Mouse (Mus musculus): ENCODE data around the gene Plekhh3. TPM values are rescaled to one million over a fixed set of nuclear protein-coding genes. Genes with fewer than 3 reads are reported as not detected.

Plekhh3 gene
- total RNA-seq, 1 experiment, result 3.4 TPM

GRCm38 (mm10) chr11:101134217-101134865 is 36.8 kb downstream of the Plekhh3 start:
- H3K4me3 ChIP-seq (ENCODE audit: insufficient read depth in 1 of 2, low read depth in 1 of 2, low read length in 2 of 2, poor library complexity in 1 of 2, severe bottlenecking in 1 of 2), result no peak overlapping the region
- no peak overlapping the region for H3K9ac ChIP-seq (ENCODE audit: insufficient read depth, low read depth, low read length, poor library complexity, severe bottlenecking)
- in situ Hi-C loops (cut with MboI; ENCODE audit: low sequenced_read_pairs in 2 of 2, unreplicated experiment in 2 of 2), result no loop called here
- H3K27ac ChIP-seq (ENCODE audit: insufficient read depth, low read depth, low read length, poor library complexity, severe bottlenecking), result no peak overlapping the region
- no peak for TF ChIP-seq ZC3H11A (IDR thresholded peaks at IDR 0.05; ENCODE audit: borderline replicate concordance, low read depth, low read length)
- no peak for TF ChIP-seq MAFK (IDR thresholded peaks at IDR 0.05; ENCODE audit: insufficient read depth, low read depth, low read length)
- TF ChIP-seq CHD2 (IDR thresholded peaks at IDR 0.05; ENCODE audit: low read depth, low read length), result no peak
- no peak for TF ChIP-seq HCFC1 (IDR thresholded peaks at IDR 0.05; ENCODE audit: borderline replicate concordance, insufficient read depth, low read length)
- no peaks in the 10 kb centered on the region for H3K36me3 ChIP-seq (ENCODE audit: control insufficient read depth, insufficient read depth, low read length, poor library complexity, severe bottlenecking)
- H3K9me3 ChIP-seq (ENCODE audit: control insufficient read depth, insufficient read depth, low read depth, low read length), result no peaks in the 10 kb centered on the region
- peaks cover 2 to 4% of the 10 kb centered on the region in 2 experiments; a peak in 1 of 4 replicates for H3K4me1 ChIP-seq (ENCODE audit: control insufficient read depth in 2 of 2, insufficient read depth in 2 of 2, low read length in 2 of 2, poor library complexity in 1 of 2)
- no peak for DNase-seq (ENCODE audit: low read depth, low spot score)

- no peak for DNase-seq (ENCODE audit: low read depth, low spot score)
- Histone ChIP-seq H3K4me3 (ENCODE audit: insufficient read depth in 1 of 2, low read depth in 1 of 2, low read length in 2 of 2, poor library complexity in 1 of 2, severe bottlenecking in 1 of 2) (no peak overlapping the region), H3K9ac (ENCODE audit: insufficient read depth, low read depth, low read length, poor library complexity, severe bottlenecking) (no peak overlapping the region), H3K9me3 (ENCODE audit: control insufficient read depth, insufficient read depth, low read depth, low read length) (no peaks in the 10 kb centered on the region), H3K27ac (ENCODE audit: insufficient read depth, low read depth, low read length, poor library complexity, severe bottlenecking) (no peak overlapping the region), H3K36me3 (ENCODE audit: control insufficient read depth, insufficient read depth, low read length, poor library complexity, severe bottlenecking) (no peaks in the 10 kb centered on the region), H3K4me1 (ENCODE audit: control insufficient read depth in 2 of 2, insufficient read depth in 2 of 2, low read length in 2 of 2, poor library complexity in 1 of 2) (peaks cover 0 to 2% of the 10 kb centered on the region in 2 experiments; a peak in 1 of 4 replicates)
- in situ Hi-C loops (cut with MboI; ENCODE audit: low sequenced_read_pairs in 2 of 2, unreplicated experiment in 2 of 2), result no loop called here
- TF ChIP-seq ZNF384 (IDR thresholded peaks at IDR 0.05; ENCODE audit: low read depth, low read length) (no peak), ZC3H11A (IDR thresholded peaks at IDR 0.05; ENCODE audit: borderline replicate concordance, low read depth, low read length) (no peak), CHD2 (IDR thresholded peaks at IDR 0.05; ENCODE audit: low read depth, low read length) (no peak), MAFK (IDR thresholded peaks at IDR 0.05; ENCODE audit: insufficient read depth, low read depth, low read length) (no peak), HCFC1 (IDR thresholded peaks at IDR 0.05; ENCODE audit: borderline replicate concordance, insufficient read depth, low read length) (no peak)
Observed at GRCm38 (mm10) chr11:101133037-101133436, 38.1 kb downstream of the Plekhh3 start.

- Histone ChIP-seq H3K27ac (ENCODE audit: insufficient read depth, low read depth, low read length, poor library complexity, severe bottlenecking) (no peak overlapping the region), H3K36me3 (ENCODE audit: control insufficient read depth, insufficient read depth, low read length, poor library complexity, severe bottlenecking) (no peaks in the 10 kb centered on the region), H3K4me1 (ENCODE audit: control insufficient read depth in 2 of 2, insufficient read depth in 2 of 2, low read length in 2 of 2, poor library complexity in 1 of 2) (peaks cover 0 to 2% of the 10 kb centered on the region in 2 experiments; a peak in 1 of 4 replicates), H3K9me3 (ENCODE audit: control insufficient read depth, insufficient read depth, low read depth, low read length) (no peaks in the 10 kb centered on the region), H3K4me3 (ENCODE audit: insufficient read depth in 1 of 2, low read depth in 1 of 2, low read length in 2 of 2, poor library complexity in 1 of 2, severe bottlenecking in 1 of 2) (no peak overlapping the region), H3K9ac (ENCODE audit: insufficient read depth, low read depth, low read length, poor library complexity, severe bottlenecking) (no peak overlapping the region)
- DNase-seq (ENCODE audit: low read depth, low spot score), result peak; percentile 86
- peak; percentile 62; the same call in 1 of the 2 replicates for TF ChIP-seq ZC3H11A (IDR thresholded peaks at IDR 0.05; ENCODE audit: borderline replicate concordance, low read depth, low read length)
- no peak for TF ChIP-seq ZNF384 (IDR thresholded peaks at IDR 0.05; ENCODE audit: low read depth, low read length)
- in situ Hi-C loops (cut with MboI; ENCODE audit: low sequenced_read_pairs in 2 of 2, unreplicated experiment in 2 of 2), result no loop called here
Observed at GRCm38 (mm10) chr11:101131701-101132100, 39.5 kb downstream of the Plekhh3 start.

GRCm38 (mm10) chr11:101131187-101131586 is 40.0 kb downstream of the Plekhh3 start:
- in situ Hi-C loops (cut with MboI; ENCODE audit: low sequenced_read_pairs in 2 of 2, unreplicated experiment in 2 of 2), result no loop called here
- no peak for DNase-seq (ENCODE audit: low read depth, low spot score)
- H3K4me1 ChIP-seq (ENCODE audit: control insufficient read depth in 2 of 2, insufficient read depth in 2 of 2, low read length in 2 of 2, poor library complexity in 1 of 2), result peaks cover 0 to 2% of the 10 kb centered on the region in 2 experiments; a peak in 1 of 4 replicates
- no peak for TF ChIP-seq ZNF384 (IDR thresholded peaks at IDR 0.05; ENCODE audit: low read depth, low read length)
- no peak overlapping the region for H3K9ac ChIP-seq (ENCODE audit: insufficient read depth, low read depth, low read length, poor library complexity, severe bottlenecking)
- no peak overlapping the region for H3K4me3 ChIP-seq (ENCODE audit: insufficient read depth in 1 of 2, low read depth in 1 of 2, low read length in 2 of 2, poor library complexity in 1 of 2, severe bottlenecking in 1 of 2)
- no peak overlapping the region for H3K27ac ChIP-seq (ENCODE audit: insufficient read depth, low read depth, low read length, poor library complexity, severe bottlenecking)
- H3K9me3 ChIP-seq (ENCODE audit: control insufficient read depth, insufficient read depth, low read depth, low read length), result no peaks in the 10 kb centered on the region
- H3K36me3 ChIP-seq (ENCODE audit: control insufficient read depth, insufficient read depth, low read length, poor library complexity, severe bottlenecking), result 0 out of 2 replicates have a peak, but pooled peaks cover 4% of the 10 kb centered on the region

All from ES-E14 (cell line).